Mouse (Mus musculus) intestine, embryonic 15.5 days (tissue): ENCODE measurements around the gene Cachd1. TPM values are rescaled to one million over a fixed set of nuclear protein-coding genes. Genes with fewer than 3 reads are reported as not detected.

Source experiments
- ATAC-seq: fragments of 200-750 bp; cut with Nextera tagmentation; 2 replicates; pipeline ENCODE4 v1.8.0; 2017; ENCODE audit warnings: moderate TSS enrichment, moderate library complexity
- H3K27ac ChIP-seq: fragments of 300-500 bp; sonication (generic); 2 replicates; pipeline ENCODE4 v1.5.1; 2015; ENCODE audit warnings: mild to moderate bottlenecking, inconsistent platforms
- H3K27me3 ChIP-seq: fragments of 300-500 bp; sonication (generic); replicated peaks from 2 replicates; pipeline ENCODE4 v1.6.1; 2015; ENCODE audit warnings: inconsistent platforms
- H3K36me3 ChIP-seq: fragments of 300-500 bp; sonication (generic); 2 replicates; pipeline ENCODE4 v1.6.1; 2015; ENCODE audit warnings: inconsistent platforms
- H3K4me1 ChIP-seq: fragments of 300-500 bp; sonication (generic); replicated peaks from 2 replicates; pipeline ENCODE4 v1.6.1; 2015; ENCODE audit warnings: inconsistent platforms
- H3K4me2 ChIP-seq: fragments of 300-500 bp; sonication (generic); replicated peaks from 2 replicates; pipeline ENCODE4 v1.6.1; 2015; ENCODE audit warnings: mild to moderate bottlenecking, inconsistent platforms
- H3K4me3 ChIP-seq: fragments of 300-500 bp; sonication (generic); replicated peaks from 2 replicates; pipeline ENCODE4 v1.5.1; 2015; ENCODE audit warnings: inconsistent platforms
- H3K9ac ChIP-seq: fragments of 300-500 bp; sonication (generic); 2 replicates; pipeline ENCODE4 v1.6.1; 2015; ENCODE audit warnings: inconsistent platforms
- H3K9me3 ChIP-seq: fragments of 300-500 bp; sonication (generic); 2 replicates; pipeline ENCODE4 v1.6.1; 2016; ENCODE audit warnings: inconsistent platforms
- WGBS: fragments of 180-500 bp; shearing (Covaris S2); methylation state at CpG from one replicate; pipeline ENCODE4 v1.1.7; 2015; 5-methylcytosine and 5-hydroxymethylcytosine counted together
- polyA plus RNA-seq: library from polyadenylated mRNA; unstranded; fragments of >200 nt; fragmentation: Nextera tagmentation; extraction: Ambion mirVana; gene quantifications from 2 replicates; pipeline ENCODE4 v1.2.1, GENCODE M21; 2015

Gene Cachd1
- polyA plus RNA-seq, 1 experiment from 2014 or later, result 13.4 TPM

DNA sequence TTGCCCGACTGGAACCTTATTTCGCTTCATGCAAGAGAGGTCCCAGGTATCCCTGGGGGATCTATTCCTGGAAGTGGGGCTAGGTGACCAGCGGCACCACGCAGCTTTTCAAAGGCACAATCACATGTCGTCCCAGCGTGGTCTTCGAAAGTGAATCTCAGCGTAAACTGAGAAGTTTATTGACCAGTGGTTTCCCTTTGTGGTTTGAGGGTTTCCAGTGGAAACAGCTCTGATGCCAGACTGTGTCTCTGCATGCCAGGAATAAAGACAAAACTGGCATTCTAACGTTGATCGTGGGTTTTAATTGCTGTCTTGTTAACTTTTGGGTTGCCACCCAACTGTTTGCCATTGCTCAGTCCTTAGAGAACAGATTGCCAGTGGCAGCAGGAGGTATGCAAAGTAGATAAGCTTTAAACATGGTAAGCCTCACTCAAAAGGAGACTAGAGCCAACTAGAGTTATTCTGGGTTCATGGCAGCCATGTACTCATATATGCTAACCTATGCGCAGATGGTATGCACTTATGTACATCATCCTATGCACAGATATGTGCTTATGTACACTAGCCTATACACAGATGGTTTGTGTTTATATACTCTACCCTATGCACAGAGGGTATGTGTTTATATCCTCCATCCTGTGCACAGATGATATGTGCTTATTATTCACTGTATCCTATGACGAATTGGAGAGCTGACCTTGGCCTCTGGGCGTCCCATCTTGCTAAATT lies 168.9 kb downstream of the Cachd1 start:
- no peaks in the 10 kb centered on the region for H3K4me1 ChIP-seq
- H3K9me3 ChIP-seq, result no peaks in the 10 kb centered on the region
- H3K36me3 ChIP-seq, result 0 out of 2 replicates have a peak, but pooled peaks cover 2% of the 10 kb centered on the region
- WGBS, result 83% methylated on average over 13 of the region's 13 CpGs
- H3K4me2 ChIP-seq, result no peak overlapping the region
- H3K27ac ChIP-seq, result no peak overlapping the region
- no peak overlapping the region for H3K9ac ChIP-seq
- no peak overlapping the region for H3K4me3 ChIP-seq
- no peak for ATAC-seq
- no peaks in the 10 kb centered on the region for H3K27me3 ChIP-seq

GRCm38 (mm10) chr4:100948494-100949425 lies 172.3 kb downstream of the Cachd1 start:
- Histone ChIP-seq H3K4me3 (no peak overlapping the region), H3K36me3 (0 out of 2 replicates have a peak, but pooled peaks cover 2% of the 10 kb centered on the region), H3K9ac (no peak overlapping the region), H3K27me3 (no peaks in the 10 kb centered on the region), H3K4me1 (no peaks in the 10 kb centered on the region), H3K9me3 (no peaks in the 10 kb centered on the region), H3K27ac (no peak overlapping the region), H3K4me2 (0 out of 2 replicates have a peak overlapping the region, but pooled peaks have one; percentile 4)
- 69% methylated on average over 17 of the region's 17 CpGs for WGBS
- no peak for ATAC-seq

DNA sequence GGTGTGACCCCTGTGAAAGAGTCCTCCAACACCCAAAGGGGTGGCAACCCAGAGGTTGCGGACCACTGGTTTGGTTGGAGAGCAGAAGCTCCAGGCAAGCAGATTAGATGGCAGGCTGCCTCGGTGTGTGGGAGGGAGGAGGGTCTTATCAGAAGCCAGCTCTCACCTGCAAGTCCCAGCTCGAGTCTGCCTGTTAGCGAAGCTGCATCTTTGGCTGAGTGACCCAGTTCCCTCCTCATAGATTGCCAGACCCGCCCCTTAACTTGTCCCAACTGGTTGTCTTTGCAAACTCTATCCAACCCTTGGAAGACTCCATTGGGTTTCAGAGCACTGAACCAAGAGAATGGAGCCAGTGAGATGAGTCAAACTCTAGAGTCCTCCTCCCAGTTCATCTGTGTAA lies 173.8 kb downstream of the Cachd1 start:
- no peak overlapping the region for H3K4me3 ChIP-seq
- no peak for ATAC-seq
- H3K36me3 ChIP-seq, result 0 out of 2 replicates have a peak, but pooled peaks cover 2% of the 10 kb centered on the region
- H3K9me3 ChIP-seq, result no peaks in the 10 kb centered on the region
- no peak overlapping the region for H3K27ac ChIP-seq
- no peak overlapping the region for H3K9ac ChIP-seq
- no peaks in the 10 kb centered on the region for H3K4me1 ChIP-seq
- no peak overlapping the region for H3K4me2 ChIP-seq
- WGBS, result 83% methylated on average over 5 of the region's 5 CpGs
- H3K27me3 ChIP-seq, result no peaks in the 10 kb centered on the region

- H3K4me2 ChIP-seq, result no peak overlapping the region
- 88% methylated on average over 8 of the region's 8 CpGs for WGBS
- no peaks in the 10 kb centered on the region for H3K27me3 ChIP-seq
- H3K4me3 ChIP-seq, result no peak overlapping the region
- no peak overlapping the region for H3K9ac ChIP-seq
- H3K9me3 ChIP-seq, result no peaks in the 10 kb centered on the region
- H3K4me1 ChIP-seq, result no peaks in the 10 kb centered on the region
- ATAC-seq, result no peak
- no peak overlapping the region for H3K27ac ChIP-seq
- H3K36me3 ChIP-seq, result no peaks in the 10 kb centered on the region
Observed at GRCm38 (mm10) chr4:100951876-100952275, 175.4 kb downstream of the Cachd1 start.

- 73% methylated on average over 1 of the region's 1 CpGs for WGBS
- no peak overlapping the region for H3K4me2 ChIP-seq
- peaks cover 3% of the 10 kb centered on the region for H3K36me3 ChIP-seq
Observed at GRCm38 (mm10) chr4:100963341-100963740, 186.9 kb downstream of the Cachd1 start.

DNA sequence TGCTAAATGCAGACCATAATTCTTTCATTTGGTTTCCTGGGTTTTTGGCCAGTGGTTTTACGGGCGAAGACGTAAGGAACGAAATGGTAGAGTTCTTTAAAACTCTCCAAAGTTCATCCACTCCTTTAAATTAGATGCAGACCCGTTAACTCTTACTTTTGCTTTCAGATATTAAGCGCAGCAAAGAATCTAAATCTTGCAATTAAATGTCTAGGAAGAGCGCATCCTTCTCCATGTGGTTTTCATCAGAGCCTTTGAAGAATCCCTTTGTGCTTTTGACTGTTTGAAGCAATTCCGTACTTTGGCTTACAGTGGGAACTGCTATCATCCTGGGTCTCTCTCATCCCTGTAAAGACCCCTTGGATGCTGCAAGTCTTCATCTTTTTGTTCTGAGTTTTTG lies 187.3 kb downstream of the Cachd1 start:
- 80% methylated on average over 8 of the region's 8 CpGs for WGBS
- Histone ChIP-seq H3K27me3 (no peaks in the 10 kb centered on the region), H3K4me2 (no peak overlapping the region), H3K4me3 (no peak overlapping the region), H3K36me3 (peaks cover 3% of the 10 kb centered on the region), H3K4me1 (no peaks in the 10 kb centered on the region), H3K9ac (no peak overlapping the region), H3K9me3 (no peaks in the 10 kb centered on the region), H3K27ac (no peak overlapping the region)
- ATAC-seq, result no peak

More at GRCm38 (mm10) chr4:100963341-100963740, 186.9 kb downstream of the Cachd1 start:
- H3K4me3 ChIP-seq, result no peak overlapping the region
- H3K9me3 ChIP-seq, result no peaks in the 10 kb centered on the region
- no peak for ATAC-seq
- H3K4me1 ChIP-seq, result no peaks in the 10 kb centered on the region
- H3K27ac ChIP-seq, result no peak overlapping the region
- no peaks in the 10 kb centered on the region for H3K27me3 ChIP-seq
- H3K9ac ChIP-seq, result no peak overlapping the region

DNA sequence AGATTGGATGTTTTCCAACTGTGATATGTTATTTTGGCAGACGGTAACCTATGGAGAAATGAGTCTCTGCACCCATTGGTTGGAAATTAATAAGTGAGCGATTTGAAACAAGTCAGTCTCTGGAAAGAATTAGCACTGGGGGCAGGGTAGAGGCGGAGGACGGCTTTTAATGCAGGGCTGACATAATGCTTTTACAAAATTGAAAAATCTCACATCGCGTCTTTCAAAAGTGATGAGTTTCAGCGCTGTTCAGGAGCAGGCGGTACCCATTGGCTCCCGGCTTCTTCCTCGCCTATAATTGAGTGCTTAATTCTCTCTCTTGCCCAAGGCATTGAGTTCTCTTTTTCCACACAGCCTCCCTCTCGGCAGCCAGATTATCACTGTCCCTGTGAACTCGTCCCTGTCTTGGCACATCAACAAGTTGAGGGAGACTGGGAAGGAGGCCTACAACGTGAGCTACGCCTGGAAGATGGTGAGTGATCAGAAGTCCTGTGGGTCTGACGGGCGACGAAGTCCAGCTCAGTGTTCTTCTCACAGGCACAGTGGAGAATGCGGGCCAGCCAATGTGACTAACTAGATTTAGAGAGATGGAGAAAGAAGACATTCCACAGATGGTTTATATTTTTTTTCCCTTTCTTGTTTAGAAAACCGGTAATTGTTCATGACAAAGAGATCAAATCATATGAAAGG lies 191.4 kb downstream of the Cachd1 start:
- 72% methylated on average over 19 of the region's 19 CpGs for WGBS
- H3K4me1 ChIP-seq, result no peaks in the 10 kb centered on the region
- no peak overlapping the region for H3K4me3 ChIP-seq
- H3K9me3 ChIP-seq, result no peaks in the 10 kb centered on the region
- H3K36me3 ChIP-seq, result no peaks in the 10 kb centered on the region; the same call in none of the 2 replicates
- no peak overlapping the region for H3K4me2 ChIP-seq
- H3K9ac ChIP-seq, result no peak overlapping the region
- no peaks in the 10 kb centered on the region for H3K27me3 ChIP-seq
- H3K27ac ChIP-seq, result no peak overlapping the region
- no peak for ATAC-seq

DNA sequence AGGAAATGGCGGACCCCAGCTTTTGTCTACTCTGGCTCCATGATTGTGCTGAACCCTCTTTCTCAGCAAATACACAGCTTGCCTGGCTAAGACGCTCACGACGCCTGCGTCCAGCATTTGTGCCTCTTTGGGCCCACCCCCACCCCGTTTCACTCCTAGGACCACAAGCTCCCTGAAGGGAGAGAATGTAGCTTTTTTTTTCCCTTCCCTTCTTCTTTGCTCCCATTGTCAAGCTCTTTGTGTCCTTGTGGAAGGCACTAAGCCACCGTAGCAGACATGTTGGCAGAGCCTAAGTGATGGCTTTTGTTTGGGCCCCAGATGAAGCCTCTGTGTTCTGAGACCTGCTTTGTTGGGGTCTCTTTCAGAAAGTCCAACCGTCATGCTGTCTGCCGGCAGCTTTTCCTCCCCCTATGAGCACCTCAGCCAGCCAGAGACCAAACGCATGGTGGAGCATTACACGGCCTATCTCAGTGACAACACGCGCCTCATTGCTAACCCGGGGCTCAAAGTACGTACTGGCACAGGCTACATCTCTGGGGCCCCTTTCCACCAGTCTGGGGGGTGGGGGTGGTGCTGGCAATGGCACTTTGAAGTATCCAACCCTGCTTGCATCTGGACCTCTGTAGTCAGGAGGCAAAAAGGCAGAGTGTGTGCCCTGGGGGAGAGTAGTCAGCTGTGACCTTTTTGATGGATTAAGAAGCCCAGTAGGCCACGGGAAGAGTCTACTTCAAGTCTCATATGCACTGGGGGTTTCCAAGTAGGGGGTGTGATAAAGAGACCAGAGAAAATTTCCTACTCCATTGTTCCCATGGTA lies 197.4 kb downstream of the Cachd1 start:
- Histone ChIP-seq H3K27ac (no peak overlapping the region), H3K27me3 (no peaks in the 10 kb centered on the region), H3K36me3 (0 out of 2 replicates have a peak, but pooled peaks cover 9% of the 10 kb centered on the region), H3K4me3 (no peak overlapping the region), H3K4me2 (no peak overlapping the region), H3K9ac (no peak overlapping the region), H3K9me3 (no peaks in the 10 kb centered on the region), H3K4me1 (no peaks in the 10 kb centered on the region)
- ATAC-seq, result no peak
- whole genome bisulfite sequencing, result 87% methylated on average over 16 of the region's 16 CpGs

DNA sequence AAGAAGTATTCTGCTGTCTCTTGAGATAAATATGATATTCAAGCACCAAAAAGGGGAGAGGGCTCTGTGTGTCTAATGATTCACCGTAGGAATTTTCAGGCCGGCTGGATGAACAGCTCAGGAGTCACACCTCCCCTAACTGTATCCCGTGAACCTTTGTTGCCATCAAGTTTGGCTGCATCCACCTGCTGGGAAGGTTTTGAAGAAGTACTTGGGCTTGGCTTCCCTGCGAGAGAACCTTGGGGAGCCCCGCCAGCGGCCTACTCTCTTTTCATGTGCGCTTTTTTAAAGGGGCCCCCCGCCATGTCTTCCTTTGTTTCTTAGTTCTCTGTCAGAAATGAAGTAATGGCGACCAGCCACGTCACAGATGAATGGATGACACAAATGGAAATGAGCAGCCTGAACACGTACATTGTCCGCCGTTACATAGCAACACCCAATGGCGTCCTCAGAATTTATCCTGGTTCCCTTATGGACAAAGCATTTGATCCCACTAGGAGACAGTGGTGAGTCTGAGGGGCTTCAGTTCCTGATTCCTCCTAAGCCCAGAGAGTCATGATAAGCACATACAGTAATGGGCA lies 198.1 kb downstream of the Cachd1 start:
- WGBS, result 94% methylated on average over 14 of the region's 14 CpGs
- Histone ChIP-seq H3K4me2 (no peak overlapping the region), H3K9ac (no peak overlapping the region), H3K9me3 (no peaks in the 10 kb centered on the region), H3K4me3 (no peak overlapping the region), H3K27me3 (no peaks in the 10 kb centered on the region), H3K27ac (no peak overlapping the region), H3K4me1 (no peaks in the 10 kb centered on the region), H3K36me3 (0 out of 2 replicates have a peak, but pooled peaks cover 9% of the 10 kb centered on the region)
- no peak for ATAC-seq

DNA sequence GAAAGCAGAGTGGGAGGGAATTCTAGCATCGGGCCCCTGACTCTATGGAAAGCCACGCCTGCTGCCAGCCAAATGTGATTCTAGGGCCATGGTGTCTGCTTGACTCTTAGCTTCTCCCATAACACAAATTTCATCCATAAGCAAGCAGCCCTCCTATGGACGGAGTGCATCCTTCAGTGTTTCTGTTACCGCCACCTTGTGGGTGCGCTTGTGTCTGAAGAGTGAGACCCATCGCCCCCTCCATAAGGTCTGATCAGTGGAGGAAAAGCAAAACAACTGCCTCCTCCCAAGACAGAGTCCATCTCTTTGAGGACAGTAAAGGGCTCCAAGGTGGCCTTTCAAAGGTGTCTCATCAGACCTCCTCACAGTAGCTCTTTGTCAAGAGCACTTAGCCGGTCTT lies 201.0 kb downstream of the Cachd1 start:
- no peaks in the 10 kb centered on the region for H3K27me3 ChIP-seq
- 0 out of 2 replicates have a peak, but pooled peaks cover 12% of the 10 kb centered on the region for H3K36me3 ChIP-seq
- H3K4me2 ChIP-seq, result no peak overlapping the region
- H3K9ac ChIP-seq, result no peak overlapping the region
- 91% methylated on average over 7 of the region's 7 CpGs for WGBS
- no peak overlapping the region for H3K27ac ChIP-seq
- no peak overlapping the region for H3K4me3 ChIP-seq
- no peaks in the 10 kb centered on the region for H3K9me3 ChIP-seq
- no peak for ATAC-seq
- H3K4me1 ChIP-seq, result no peaks in the 10 kb centered on the region

DNA sequence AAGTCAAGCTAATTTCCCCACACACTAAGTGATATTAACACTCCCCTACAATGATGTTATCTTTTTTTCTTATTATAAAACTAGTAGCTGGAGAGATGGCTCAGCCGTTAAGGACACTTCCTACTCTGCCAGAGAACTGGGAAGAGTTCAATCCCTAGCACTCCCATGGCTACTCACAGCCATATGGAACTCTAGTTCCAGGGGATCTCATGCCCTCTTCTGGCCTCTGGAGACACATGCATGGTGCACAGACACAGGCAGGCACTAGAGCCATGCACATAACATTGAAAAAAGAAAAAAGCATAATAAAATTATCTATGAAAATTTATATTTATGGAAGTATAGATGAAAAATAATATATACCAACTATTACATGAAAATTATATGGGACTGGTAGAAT lies 210.7 kb downstream of the Cachd1 start:
- Histone ChIP-seq H3K4me2 (no peak overlapping the region), H3K4me3 (no peak overlapping the region), H3K36me3 (no peaks in the 10 kb centered on the region; the same call in 1 of the 2 replicates), H3K9ac (no peak overlapping the region), H3K4me1 (no peaks in the 10 kb centered on the region), H3K27me3 (no peaks in the 10 kb centered on the region), H3K9me3 (no peaks in the 10 kb centered on the region), H3K27ac (no peak overlapping the region)
- 90% methylated on average over 1 of the region's 1 CpGs for WGBS
- ATAC-seq, result no peak
